In the genomic region with DNA sequence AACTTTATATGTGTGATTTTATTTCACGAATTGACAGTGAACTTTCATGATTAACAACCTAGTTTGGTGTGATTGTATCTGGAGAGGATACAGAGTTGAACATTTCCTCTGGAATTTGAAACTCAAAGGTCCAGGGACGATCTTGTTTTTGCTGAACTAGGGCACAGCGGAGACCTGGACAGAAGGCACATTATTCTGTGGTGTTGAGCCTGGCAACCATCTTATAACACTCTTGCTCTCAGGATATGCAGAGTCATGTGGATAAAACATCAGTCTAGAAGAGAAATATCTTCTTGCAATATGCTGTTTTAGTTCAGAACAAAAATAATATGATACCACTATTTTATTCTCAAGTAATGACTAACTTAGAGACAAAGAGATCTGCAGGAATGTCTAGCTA, we compare ENCODE assay signal across 21 mouse cellular contexts.
DNase-seq lines count a peak whose midpoint lies in the region; ATAC-seq lines count a peak whose summit lies in the region.
"Had no signal": no experiment of that assay in that cellular context is flagged by ENCODE, and none has a peak within 500 bp of the region (broad histone marks: within the 10 kb centered on the region; RNA-seq: fewer than 3 reads in every experiment).

No protein-coding gene starts in this region.

- ATAC-seq in frontal cortex, adult (ENCODE audit: low TSS enrichment): peak; percentile 44; the same call in 1 of the 2 replicates
- 0 out of 2 replicates have a peak, but pooled peaks have one; percentile 29 for ATAC-seq in neural tube, embryonic 14.5 days (ENCODE audit: low read depth)
- peak; percentile 56 for ATAC-seq in neural tube, embryonic 15.5 days (ENCODE audit: low FRiP score)
- ATAC-seq: liver, embryonic 12.5 days; Patski had no signal

- H3K4me2 ChIP-seq in neural tube, embryonic 14.5 days (ENCODE audit: low read depth, low read length): no peak overlapping the region
- no peak overlapping the region for H3K4me2 ChIP-seq in neural tube, embryonic 15.5 days
- H3K4me2 ChIP-seq: heart, embryonic 12.5 days; limb, embryonic 13.5 days; liver, embryonic 12.5 days; midbrain, embryonic 12.5 days had no signal

- H3K36me3 ChIP-seq in neural tube, embryonic 14.5 days (ENCODE audit: control insufficient read depth, insufficient read depth, low read length): no peaks in the 10 kb centered on the region
- H3K36me3 ChIP-seq in neural tube, embryonic 15.5 days: no peaks in the 10 kb centered on the region
- H3K36me3 ChIP-seq: heart, embryonic 12.5 days; limb, embryonic 13.5 days; liver, embryonic 12.5 days; midbrain, embryonic 12.5 days had no signal

- H3K4me1 ChIP-seq in neural tube, embryonic 14.5 days (ENCODE audit: control insufficient read depth, insufficient read depth, low read length): no peaks in the 10 kb centered on the region
- peaks cover 9% of the 10 kb centered on the region; the same call in 1 of the 2 replicates for H3K4me1 ChIP-seq in neural tube, embryonic 15.5 days
- H3K4me1 ChIP-seq: heart, embryonic 12.5 days; limb, embryonic 13.5 days; liver, embryonic 12.5 days had no signal

- H3K27ac ChIP-seq in neural tube, embryonic 14.5 days (ENCODE audit: low read depth, low read length): no peak overlapping the region
- H3K27ac ChIP-seq in neural tube, embryonic 15.5 days (replicated peaks): no peak overlapping the region
- H3K27ac ChIP-seq: limb, embryonic 13.5 days; liver, embryonic 12.5 days; midbrain, embryonic 12.5 days; stomach, postnatal 0 days had no signal

- no peaks in the 10 kb centered on the region for H3K27me3 ChIP-seq in neural tube, embryonic 14.5 days (ENCODE audit: control insufficient read depth, insufficient read depth, low read length)
- H3K27me3 ChIP-seq in neural tube, embryonic 15.5 days (replicated peaks): no peaks in the 10 kb centered on the region
- H3K27me3 ChIP-seq: heart, embryonic 12.5 days; limb, embryonic 13.5 days; liver, embryonic 12.5 days; midbrain, embryonic 12.5 days had no signal

- DNase-seq in cerebellum, adult 9-10 months: peak; percentile 66
- no peak for DNase-seq in cerebellum, postnatal 36 days
- no peak for DNase-seq in frontal cortex, postnatal 14 days (ENCODE audit: low spot score in 2 of 2)
- DNase-seq in neural tube, embryonic 10.5 days (ENCODE audit: extremely low spot score, low spot score): no peak
- no peak for DNase-seq in right cerebral cortex, adult 18-20 months
- DNase-seq: gastrocnemius, postnatal 14 days; heart, adult 11 months; kidney, adult 11 months; lung, adult 18-20 months; right cerebral cortex, postnatal 14 days; thymus, adult 2 months; thymus, postnatal 4 days had no signal

- H3K9ac ChIP-seq in neural tube, embryonic 14.5 days (replicated peaks; ENCODE audit: low read depth, low read length): no peak overlapping the region
- no peak overlapping the region for H3K9ac ChIP-seq in neural tube, embryonic 15.5 days (replicated peaks)
- H3K9ac ChIP-seq: heart, embryonic 12.5 days; limb, embryonic 13.5 days; liver, embryonic 12.5 days; midbrain, embryonic 12.5 days had no signal

- no peaks in the 10 kb centered on the region for H3K9me3 ChIP-seq in neural tube, embryonic 14.5 days (ENCODE audit: control insufficient read depth, low read length)
- no peaks in the 10 kb centered on the region for H3K9me3 ChIP-seq in neural tube, embryonic 15.5 days (replicated peaks)
- H3K9me3 ChIP-seq: heart, embryonic 12.5 days; limb, embryonic 13.5 days; liver, embryonic 12.5 days; midbrain, embryonic 12.5 days had no signal

- WGBS in neural tube, embryonic 14.5 days: 69% methylated on average over 3 of the region's 3 CpGs
- WGBS in neural tube, embryonic 15.5 days: 69% methylated on average over 3 of the region's 3 CpGs

- no peak overlapping the region for H3K4me3 ChIP-seq in neural tube, embryonic 14.5 days (ENCODE audit: low read depth, low read length)
- no peak overlapping the region for H3K4me3 ChIP-seq in neural tube, embryonic 15.5 days (replicated peaks)
- H3K4me3 ChIP-seq: heart, embryonic 12.5 days; limb, embryonic 13.5 days; liver, embryonic 12.5 days; midbrain, embryonic 12.5 days had no signal
